Mouse (Mus musculus): Measurements from ENCODE around the gene St3gal3. TPM values are rescaled to one million over a fixed set of nuclear protein-coding genes. Genes with fewer than 3 reads are reported as not detected.

St3gal3 gene
- polyA plus RNA-seq, 1 experiment from 2014 or later: 4.5 TPM

- H3K4me2 ChIP-seq: no peak overlapping the region
- no peak overlapping the region for H3K27ac ChIP-seq (ENCODE audit: low read depth, low read length)
- H3K9ac ChIP-seq (ENCODE audit: low read depth, low read length): no peak overlapping the region
- no peak overlapping the region for H3K4me3 ChIP-seq (ENCODE audit: low read depth, low read length)
- H3K4me1 ChIP-seq (replicated peaks; ENCODE audit: control insufficient read depth, insufficient read depth, low read length): no peaks in the 10 kb centered on the region; the same call in 1 of the 2 replicates
- 77% methylated on average over 6 of the region's 6 CpGs for WGBS
- no peak for ATAC-seq (replicated peaks; ENCODE audit: low FRiP score)
- H3K36me3 ChIP-seq (ENCODE audit: control insufficient read depth, insufficient read depth, low read length): no peaks in the 10 kb centered on the region
- no peaks in the 10 kb centered on the region for H3K9me3 ChIP-seq (ENCODE audit: control insufficient read depth, low read length)
- no peak for DNase-seq (ENCODE audit: low spot score)
- H3K27me3 ChIP-seq (replicated peaks; ENCODE audit: control insufficient read depth, insufficient read depth, low read length): no peaks in the 10 kb centered on the region
Observed at GRCm38 (mm10) chr4:118008433-118009033, 126.2 kb downstream of the St3gal3 start.

- H3K27ac ChIP-seq (ENCODE audit: low read depth, low read length): no peak overlapping the region
- peaks cover 15% of the 10 kb centered on the region for H3K4me1 ChIP-seq (replicated peaks; ENCODE audit: control insufficient read depth, insufficient read depth, low read length)
- H3K36me3 ChIP-seq (ENCODE audit: control insufficient read depth, insufficient read depth, low read length): no peaks in the 10 kb centered on the region
- no peak overlapping the region for H3K4me3 ChIP-seq (ENCODE audit: low read depth, low read length)
- DNase-seq (ENCODE audit: low spot score): no peak
- H3K27me3 ChIP-seq (replicated peaks; ENCODE audit: control insufficient read depth, insufficient read depth, low read length): peaks cover 3% of the 10 kb centered on the region; the same call in 1 of the 2 replicates
- 78% methylated on average over 10 of the region's 10 CpGs for WGBS
- no peak for ATAC-seq (replicated peaks; ENCODE audit: low FRiP score)
- no peak overlapping the region for H3K9ac ChIP-seq (ENCODE audit: low read depth, low read length)
- H3K9me3 ChIP-seq (ENCODE audit: control insufficient read depth, low read length): no peaks in the 10 kb centered on the region
- H3K4me2 ChIP-seq: no peak overlapping the region
Observed at GRCm38 (mm10) chr4:118001355-118001754, 133.4 kb downstream of the St3gal3 start.

GRCm38 (mm10) chr4:118000605-118001208, 134.0 kb downstream of the St3gal3 start:
- no peaks in the 10 kb centered on the region for H3K36me3 ChIP-seq (ENCODE audit: control insufficient read depth, insufficient read depth, low read length)
- H3K4me3 ChIP-seq (ENCODE audit: low read depth, low read length): no peak overlapping the region
- H3K4me1 ChIP-seq (replicated peaks; ENCODE audit: control insufficient read depth, insufficient read depth, low read length): peaks cover 15% of the 10 kb centered on the region
- H3K4me2 ChIP-seq: no peak overlapping the region
- H3K9me3 ChIP-seq (ENCODE audit: control insufficient read depth, low read length): no peaks in the 10 kb centered on the region
- peaks cover 3% of the 10 kb centered on the region; the same call in 1 of the 2 replicates for H3K27me3 ChIP-seq (replicated peaks; ENCODE audit: control insufficient read depth, insufficient read depth, low read length)
- WGBS: 54% methylated on average over 10 of the region's 10 CpGs
- no peak for DNase-seq (ENCODE audit: low spot score)
- no peak overlapping the region for H3K27ac ChIP-seq (ENCODE audit: low read depth, low read length)
- no peak overlapping the region for H3K9ac ChIP-seq (ENCODE audit: low read depth, low read length)
- no peak for ATAC-seq (replicated peaks; ENCODE audit: low FRiP score)

- Histone ChIP-seq H3K36me3 (ENCODE audit: control insufficient read depth, insufficient read depth, low read length) (no peaks in the 10 kb centered on the region), H3K4me3 (ENCODE audit: low read depth, low read length) (no peak overlapping the region), H3K9me3 (ENCODE audit: control insufficient read depth, low read length) (no peaks in the 10 kb centered on the region), H3K9ac (ENCODE audit: low read depth, low read length) (no peak overlapping the region), H3K4me1 (replicated peaks; ENCODE audit: control insufficient read depth, insufficient read depth, low read length) (peaks cover 15% of the 10 kb centered on the region), H3K27ac (ENCODE audit: low read depth, low read length) (no peak overlapping the region), H3K4me2 (no peak overlapping the region), H3K27me3 (replicated peaks; ENCODE audit: control insufficient read depth, insufficient read depth, low read length) (peaks cover 3% of the 10 kb centered on the region; the same call in 1 of the 2 replicates)
- ATAC-seq (replicated peaks; ENCODE audit: low FRiP score) (no peak), DNase-seq (ENCODE audit: low spot score) (no peak)
- 34% methylated on average over 7 of the region's 7 CpGs for WGBS
Observed at GRCm38 (mm10) chr4:117999951-118000350, 134.8 kb downstream of the St3gal3 start.

GRCm38 (mm10) chr4:117997381-117998269, 137.1 kb downstream of the St3gal3 start:
- DNase-seq (ENCODE audit: low spot score) (peak; percentile 42), ATAC-seq (replicated peaks; ENCODE audit: low FRiP score) (no peak)
- peaks cover 3% of the 10 kb centered on the region; the same call in 1 of the 2 replicates for H3K27me3 ChIP-seq (replicated peaks; ENCODE audit: control insufficient read depth, insufficient read depth, low read length)
- peaks cover 15% of the 10 kb centered on the region for H3K4me1 ChIP-seq (replicated peaks; ENCODE audit: control insufficient read depth, insufficient read depth, low read length)
- no peaks in the 10 kb centered on the region for H3K9me3 ChIP-seq (ENCODE audit: control insufficient read depth, low read length)
- H3K4me2 ChIP-seq: peak overlapping the region; percentile 40
- H3K27ac ChIP-seq (ENCODE audit: low read depth, low read length): no peak overlapping the region
- no peak overlapping the region for H3K9ac ChIP-seq (ENCODE audit: low read depth, low read length)
- no peaks in the 10 kb centered on the region for H3K36me3 ChIP-seq (ENCODE audit: control insufficient read depth, insufficient read depth, low read length)
- no peak overlapping the region for H3K4me3 ChIP-seq (ENCODE audit: low read depth, low read length)
- 20% methylated on average over 20 of the region's 20 CpGs for WGBS

GRCm38 (mm10) chr4:117996701-117997100, 138.0 kb downstream of the St3gal3 start:
- Histone ChIP-seq H3K27ac (ENCODE audit: low read depth, low read length) (no peak overlapping the region), H3K4me1 (replicated peaks; ENCODE audit: control insufficient read depth, insufficient read depth, low read length) (peaks cover 15% of the 10 kb centered on the region), H3K9me3 (ENCODE audit: control insufficient read depth, low read length) (no peaks in the 10 kb centered on the region), H3K36me3 (ENCODE audit: control insufficient read depth, insufficient read depth, low read length) (no peaks in the 10 kb centered on the region), H3K4me3 (ENCODE audit: low read depth, low read length) (no peak overlapping the region), H3K27me3 (replicated peaks; ENCODE audit: control insufficient read depth, insufficient read depth, low read length) (peaks cover 3% of the 10 kb centered on the region; the same call in 1 of the 2 replicates), H3K4me2 (no peak overlapping the region), H3K9ac (ENCODE audit: low read depth, low read length) (no peak overlapping the region)
- ATAC-seq (replicated peaks; ENCODE audit: low FRiP score) (no peak), DNase-seq (ENCODE audit: low spot score) (no peak)
- 78% methylated on average over 5 of the region's 5 CpGs for WGBS

- Histone ChIP-seq H3K27me3 (replicated peaks; ENCODE audit: control insufficient read depth, insufficient read depth, low read length) (peaks cover 3% of the 10 kb centered on the region; the same call in 1 of the 2 replicates), H3K4me2 (no peak overlapping the region), H3K36me3 (ENCODE audit: control insufficient read depth, insufficient read depth, low read length) (no peaks in the 10 kb centered on the region), H3K9me3 (ENCODE audit: control insufficient read depth, low read length) (no peaks in the 10 kb centered on the region), H3K4me3 (ENCODE audit: low read depth, low read length) (no peak overlapping the region), H3K27ac (ENCODE audit: low read depth, low read length) (no peak overlapping the region), H3K4me1 (replicated peaks; ENCODE audit: control insufficient read depth, insufficient read depth, low read length) (peaks cover 13% of the 10 kb centered on the region), H3K9ac (ENCODE audit: low read depth, low read length) (no peak overlapping the region)
- ATAC-seq (replicated peaks; ENCODE audit: low FRiP score) (no peak), DNase-seq (ENCODE audit: low spot score) (no peak)
- 77% methylated on average over 1 of the region's 1 CpGs for WGBS
Observed at GRCm38 (mm10) chr4:117995461-117995860, 139.3 kb downstream of the St3gal3 start.

- H3K27me3 ChIP-seq (replicated peaks; ENCODE audit: control insufficient read depth, insufficient read depth, low read length): peaks cover 3% of the 10 kb centered on the region; the same call in 1 of the 2 replicates
- H3K9me3 ChIP-seq (ENCODE audit: control insufficient read depth, low read length): no peaks in the 10 kb centered on the region
- no peak overlapping the region for H3K4me2 ChIP-seq
- H3K9ac ChIP-seq (ENCODE audit: low read depth, low read length): no peak overlapping the region
- H3K27ac ChIP-seq (ENCODE audit: low read depth, low read length): no peak overlapping the region
- no peak for ATAC-seq (replicated peaks; ENCODE audit: low FRiP score)
- H3K4me3 ChIP-seq (ENCODE audit: low read depth, low read length): no peak overlapping the region
- no peaks in the 10 kb centered on the region for H3K36me3 ChIP-seq (ENCODE audit: control insufficient read depth, insufficient read depth, low read length)
- 80% methylated on average over 2 of the region's 2 CpGs for WGBS
- H3K4me1 ChIP-seq (replicated peaks; ENCODE audit: control insufficient read depth, insufficient read depth, low read length): peaks cover 9% of the 10 kb centered on the region
- DNase-seq (ENCODE audit: low spot score): no peak
Observed at GRCm38 (mm10) chr4:117993421-117993820, 141.3 kb downstream of the St3gal3 start.
